Mouse (Mus musculus) right cerebral cortex, postnatal 14 days (tissue): ENCODE measurements around the gene Cluh.

Experiments
- DNase-seq: peaks from one replicate; pipeline ENCODE4 v3.0.0; 2022

Cluh gene

DNA sequence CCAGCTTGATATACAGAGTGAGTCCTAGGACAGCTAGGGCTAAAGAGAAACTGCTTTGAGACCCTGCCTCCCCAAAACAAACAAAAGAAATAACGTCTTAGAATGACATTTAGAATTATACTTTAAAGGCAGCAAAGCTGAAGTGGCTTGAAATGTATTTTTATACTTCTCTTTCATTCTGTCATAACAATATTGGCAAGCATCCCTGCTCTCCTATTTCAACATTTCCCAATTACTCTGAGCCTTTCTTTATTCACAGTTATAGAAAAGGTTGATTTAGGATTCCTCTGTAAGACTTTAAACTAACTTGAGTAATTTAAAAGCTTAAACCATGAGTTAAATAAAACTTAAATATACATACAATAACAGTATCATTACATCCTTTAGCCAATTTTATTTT lies 42.9 kb downstream of the Cluh start:
- DNase-seq: no peak

GRCm38 (mm10) chr11:74699505-74699904 lies 50.2 kb downstream of the Cluh start:
- DNase-seq: no peak

GRCm38 (mm10) chr11:74704068-74704467 lies 54.8 kb downstream of the Cluh start:
- DNase-seq: no peak

- no peak for DNase-seq
These were observed 59.5 kb downstream of the Cluh start for GRCm38 (mm10) chr11:74708781-74709180.

- no peak for DNase-seq
These were observed 61.4 kb downstream of the Cluh start for GRCm38 (mm10) chr11:74710671-74711070.

DNA sequence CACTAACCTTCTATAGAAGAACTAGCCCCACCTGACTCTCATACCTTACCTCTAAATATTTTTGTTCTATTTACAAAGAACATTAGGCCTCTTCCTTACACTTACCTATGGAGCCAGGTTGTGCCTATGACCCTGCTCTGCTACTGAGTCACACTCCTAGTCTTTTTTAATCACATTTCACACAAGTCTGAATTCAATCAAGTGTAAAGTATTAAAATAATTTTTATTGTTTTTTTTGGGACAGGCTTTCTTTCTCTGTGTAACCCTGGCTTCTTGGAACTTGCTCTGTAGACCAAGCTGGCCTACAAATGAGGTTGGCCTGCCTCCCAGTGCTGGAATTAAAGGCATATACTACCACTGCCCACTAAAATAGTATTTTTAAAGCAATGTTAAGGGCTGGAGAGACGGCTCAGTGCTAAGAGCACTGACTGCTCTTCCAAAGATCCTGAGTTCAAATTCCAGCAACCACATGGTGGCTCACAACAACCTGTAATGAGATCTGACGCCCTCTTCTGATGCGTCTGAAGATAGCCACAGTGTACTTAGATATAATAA lies 66.8 kb downstream of the Cluh start:
- no peak for DNase-seq
